Mouse (Mus musculus): ENCODE measurements around the gene Olfr641. TPM values are rescaled to one million over a fixed set of nuclear protein-coding genes. Genes with fewer than 3 reads are reported as not detected.

Olfr641 gene
- polyA plus RNA-seq, 1 experiment from 2014 or later: not detected

- H3K9ac ChIP-seq (ENCODE audit: low read length): no peak within 1 kb of the TSS
- DNase-seq (ENCODE audit: low spot score) (no peak), ATAC-seq (no peak)
- H3K36me3 ChIP-seq (ENCODE audit: control insufficient read depth, insufficient read depth, low read length): no peaks in the 10 kb centered on the region
- H3K27ac ChIP-seq (ENCODE audit: low read depth, low read length): no peak within 1 kb of the TSS
- no peaks in the 10 kb centered on the region for H3K4me1 ChIP-seq (ENCODE audit: control insufficient read depth, insufficient read depth, low read length)
- no peaks in the 10 kb centered on the region for H3K27me3 ChIP-seq (replicated peaks; ENCODE audit: control insufficient read depth, insufficient read depth, low read length)
- no peak within 1 kb of the TSS for H3K4me2 ChIP-seq (ENCODE audit: low read length)
- H3K9me3 ChIP-seq (replicated peaks; ENCODE audit: control insufficient read depth, low read length): no peaks in the 10 kb centered on the region
- WGBS: 85% methylated on average over 1 of the region's 1 CpGs
- no peak within 1 kb of the TSS for H3K4me3 ChIP-seq (ENCODE audit: low read depth, low read length)
Measured at GRCm38 (mm10) chr7:104052566-104052965, 17.3 kb downstream of the Olfr641 start, which contains the start of gene Olfr642. Olfr642 (minus strand) TSS chr7:104052666.

- Histone ChIP-seq H3K9me3 (replicated peaks; ENCODE audit: control insufficient read depth, low read length) (no peaks in the 10 kb centered on the region), H3K36me3 (ENCODE audit: control insufficient read depth, insufficient read depth, low read length) (no peaks in the 10 kb centered on the region), H3K9ac (ENCODE audit: low read length) (no peak overlapping the region), H3K27ac (ENCODE audit: low read depth, low read length) (no peak overlapping the region), H3K4me1 (ENCODE audit: control insufficient read depth, insufficient read depth, low read length) (no peaks in the 10 kb centered on the region), H3K4me3 (ENCODE audit: low read depth, low read length) (no peak overlapping the region), H3K27me3 (replicated peaks; ENCODE audit: control insufficient read depth, insufficient read depth, low read length) (no peaks in the 10 kb centered on the region), H3K4me2 (ENCODE audit: low read length) (no peak overlapping the region)
- 88% methylated on average over 1 of the region's 1 CpGs for WGBS
- DNase-seq (ENCODE audit: low spot score) (no peak), ATAC-seq (no peak)
Measured at GRCm38 (mm10) chr7:104059215-104059614, 24.0 kb downstream of the Olfr641 start.

GRCm38 (mm10) chr7:104061345-104061744 lies 26.1 kb downstream of the Olfr641 start, which contains the start of gene 4930516K23Rik:
4930516K23Rik (minus strand) TSS chr7:104061445.
- ATAC-seq: no peak
- no peak within 1 kb of the TSS for H3K27ac ChIP-seq (ENCODE audit: low read depth, low read length)

GRCm38 (mm10) chr7:104071769-104072168 lies 36.5 kb downstream of the Olfr641 start, which contains the start of gene Olfr644:
Olfr644 (minus strand) TSS chr7:104071869.
- Histone ChIP-seq H3K36me3 (ENCODE audit: control insufficient read depth, insufficient read depth, low read length) (no peaks in the 10 kb centered on the region), H3K27ac (ENCODE audit: low read depth, low read length) (no peak within 1 kb of the TSS), H3K27me3 (replicated peaks; ENCODE audit: control insufficient read depth, insufficient read depth, low read length) (no peaks in the 10 kb centered on the region), H3K4me2 (ENCODE audit: low read length) (no peak within 1 kb of the TSS), H3K4me1 (ENCODE audit: control insufficient read depth, insufficient read depth, low read length) (no peaks in the 10 kb centered on the region), H3K9ac (ENCODE audit: low read length) (no peak within 1 kb of the TSS), H3K4me3 (ENCODE audit: low read depth, low read length) (no peak within 1 kb of the TSS), H3K9me3 (replicated peaks; ENCODE audit: control insufficient read depth, low read length) (no peaks in the 10 kb centered on the region)
- ATAC-seq: no peak
- 72% methylated on average over 2 of the region's 2 CpGs for WGBS
- DNase-seq (ENCODE audit: low spot score): no peak

More at GRCm38 (mm10) chr7:104061345-104061744, 26.1 kb downstream of the Olfr641 start, which contains the start of gene 4930516K23Rik:
- Histone ChIP-seq H3K4me3 (ENCODE audit: low read depth, low read length) (no peak within 1 kb of the TSS), H3K36me3 (ENCODE audit: control insufficient read depth, insufficient read depth, low read length) (no peaks in the 10 kb centered on the region), H3K9ac (ENCODE audit: low read length) (no peak within 1 kb of the TSS), H3K4me1 (ENCODE audit: control insufficient read depth, insufficient read depth, low read length) (no peaks in the 10 kb centered on the region), H3K4me2 (ENCODE audit: low read length) (no peak within 1 kb of the TSS), H3K27me3 (replicated peaks; ENCODE audit: control insufficient read depth, insufficient read depth, low read length) (no peaks in the 10 kb centered on the region), H3K9me3 (replicated peaks; ENCODE audit: control insufficient read depth, low read length) (no peaks in the 10 kb centered on the region)
- 51% methylated on average over 2 of the region's 2 CpGs for WGBS
- DNase-seq (ENCODE audit: low spot score): no peak

- H3K27me3 ChIP-seq (replicated peaks; ENCODE audit: control insufficient read depth, insufficient read depth, low read length): no peaks in the 10 kb centered on the region
- H3K4me3 ChIP-seq (ENCODE audit: low read depth, low read length): no peak within 1 kb of the TSS
- no peaks in the 10 kb centered on the region for H3K9me3 ChIP-seq (replicated peaks; ENCODE audit: control insufficient read depth, low read length)
- H3K4me1 ChIP-seq (ENCODE audit: control insufficient read depth, insufficient read depth, low read length): no peaks in the 10 kb centered on the region
- ATAC-seq (no peak), DNase-seq (ENCODE audit: low spot score) (no peak)
- no peaks in the 10 kb centered on the region for H3K36me3 ChIP-seq (ENCODE audit: control insufficient read depth, insufficient read depth, low read length)
- 87% methylated on average over 1 of the region's 1 CpGs for WGBS
- no peak within 1 kb of the TSS for H3K4me2 ChIP-seq (ENCODE audit: low read length)
- H3K9ac ChIP-seq (ENCODE audit: low read length): no peak within 1 kb of the TSS
- no peak within 1 kb of the TSS for H3K27ac ChIP-seq (ENCODE audit: low read depth, low read length)
Measured at GRCm38 (mm10) chr7:104085365-104085764, 50.1 kb downstream of the Olfr641 start, which contains the start of gene Olfr645. Olfr645 (minus strand) TSS chr7:104085465.

Other genes with a start within 250 kb of the Olfr641 start
- not detected in 2 replicates for gene Olfr67, start 243.6 kb upstream of the Olfr641 start, polyA plus RNA-seq (2014; fragmentation: Nextera tagmentation; extraction: Ambion mirVana)
- gene Hbb-bt, start 221.4 kb upstream of the Olfr641 start, polyA plus RNA-seq (2014; fragmentation: Nextera tagmentation; extraction: Ambion mirVana): 1,580 and 1,724 TPM in 2 replicates
- gene Hbb-bs, start 207.3 kb upstream of the Olfr641 start, polyA plus RNA-seq (2014; fragmentation: Nextera tagmentation; extraction: Ambion mirVana): 3,810 and 4,891 TPM in 2 replicates
- gene Hbb-bh2, start 194.9 kb upstream of the Olfr641 start, polyA plus RNA-seq (2014; fragmentation: Nextera tagmentation; extraction: Ambion mirVana): not detected in 2 replicates
- gene Hbb-bh1, start 192.3 kb upstream of the Olfr641 start, polyA plus RNA-seq (2014; fragmentation: Nextera tagmentation; extraction: Ambion mirVana): 0.90 and 2.5 TPM in 2 replicates
- 152 and 669 TPM in 2 replicates for gene Hbb-y, start 182.2 kb upstream of the Olfr641 start, polyA plus RNA-seq (2014; fragmentation: Nextera tagmentation; extraction: Ambion mirVana)
- not detected in 2 replicates for gene Olfr66, start 149.2 kb upstream of the Olfr641 start, polyA plus RNA-seq (2014; fragmentation: Nextera tagmentation; extraction: Ambion mirVana)
- gene Olfr64, start 141.0 kb upstream of the Olfr641 start, polyA plus RNA-seq (2014; fragmentation: Nextera tagmentation; extraction: Ambion mirVana): not detected in 2 replicates
- not detected in 2 replicates for gene Olfr65, start 132.0 kb upstream of the Olfr641 start, polyA plus RNA-seq (2014; fragmentation: Nextera tagmentation; extraction: Ambion mirVana)
- gene Olfr631, start 106.6 kb upstream of the Olfr641 start, polyA plus RNA-seq (2014; fragmentation: Nextera tagmentation; extraction: Ambion mirVana): not detected in 2 replicates
- not detected in 2 replicates for gene Olfr632, start 101.1 kb upstream of the Olfr641 start, polyA plus RNA-seq (2014; fragmentation: Nextera tagmentation; extraction: Ambion mirVana)
- gene Olfr633, start 91.0 kb upstream of the Olfr641 start, polyA plus RNA-seq (2014; fragmentation: Nextera tagmentation; extraction: Ambion mirVana): not detected in 2 replicates
- not detected in 2 replicates for gene Olfr635, start 64.3 kb upstream of the Olfr641 start, polyA plus RNA-seq (2014; fragmentation: Nextera tagmentation; extraction: Ambion mirVana)
- not detected in 2 replicates for gene Olfr638, start 36.7 kb upstream of the Olfr641 start, polyA plus RNA-seq (2014; fragmentation: Nextera tagmentation; extraction: Ambion mirVana)
- gene Olfr639, start 18.1 kb upstream of the Olfr641 start, polyA plus RNA-seq (2014; fragmentation: Nextera tagmentation; extraction: Ambion mirVana): not detected in 2 replicates
- gene Olfr640, start 9.9 kb upstream of the Olfr641 start, polyA plus RNA-seq (2014; fragmentation: Nextera tagmentation; extraction: Ambion mirVana): not detected in 2 replicates
- not detected in 2 replicates for gene Olfr642, start 17.2 kb downstream of the Olfr641 start, polyA plus RNA-seq (2014; fragmentation: Nextera tagmentation; extraction: Ambion mirVana)
- not detected in 2 replicates for gene 4930516K23Rik, start 26.0 kb downstream of the Olfr641 start, polyA plus RNA-seq (2014; fragmentation: Nextera tagmentation; extraction: Ambion mirVana)
- gene Olfr644, start 36.4 kb downstream of the Olfr641 start, polyA plus RNA-seq (2014; fragmentation: Nextera tagmentation; extraction: Ambion mirVana): not detected in 2 replicates
- not detected in 2 replicates for gene Olfr645, start 50.0 kb downstream of the Olfr641 start, polyA plus RNA-seq (2014; fragmentation: Nextera tagmentation; extraction: Ambion mirVana)
- not detected in 2 replicates for gene Olfr646, start 69.4 kb downstream of the Olfr641 start, polyA plus RNA-seq (2014; fragmentation: Nextera tagmentation; extraction: Ambion mirVana)
- gene Ubqln5, start 94.4 kb downstream of the Olfr641 start, polyA plus RNA-seq (2014; fragmentation: Nextera tagmentation; extraction: Ambion mirVana): not detected in 2 replicates
- gene Olfr643, start 102.0 kb downstream of the Olfr641 start, polyA plus RNA-seq (2014; fragmentation: Nextera tagmentation; extraction: Ambion mirVana): not detected in 2 replicates
- not detected in 2 replicates for gene Ubqln3, start 107.8 kb downstream of the Olfr641 start, polyA plus RNA-seq (2014; fragmentation: Nextera tagmentation; extraction: Ambion mirVana)
- gene Ubqlnl, start 115.1 kb downstream of the Olfr641 start, polyA plus RNA-seq (2014; fragmentation: Nextera tagmentation; extraction: Ambion mirVana): not detected in 2 replicates
- gene Olfm5, start 129.4 kb downstream of the Olfr641 start, polyA plus RNA-seq (2014; fragmentation: Nextera tagmentation; extraction: Ambion mirVana): not detected in 2 replicates
- gene Olfr648, start 147.9 kb downstream of the Olfr641 start, polyA plus RNA-seq (2014; fragmentation: Nextera tagmentation; extraction: Ambion mirVana): 0.27 and 0.33 TPM in 2 replicates
- gene Olfr649, start 160.5 kb downstream of the Olfr641 start, polyA plus RNA-seq (2014; fragmentation: Nextera tagmentation; extraction: Ambion mirVana): not detected in 2 replicates
- 0.27 TPM in 1 of 2 replicates, not detected in the other for gene Trim6, start 183.3 kb downstream of the Olfr641 start, polyA plus RNA-seq (2014; fragmentation: Nextera tagmentation; extraction: Ambion mirVana)
- gene Trim34a, start 209.0 kb downstream of the Olfr641 start, polyA plus RNA-seq (2014; fragmentation: Nextera tagmentation; extraction: Ambion mirVana): 0.47 and 0.53 TPM in 2 replicates

Data from forebrain, embryonic 14.5 days (tissue).